Mouse (Mus musculus) spleen, adult 2 months (tissue): Measurements from ENCODE around the gene 9930111J21Rik2.

Experiments used
- CTCF ChIP-seq: fragments of 200-500 bp; IDR thresholded peaks from 2 replicates; pipeline ENCODE4 v1.5.1; 2011; ENCODE audit warnings: mild to moderate bottlenecking, inconsistent platforms; ENCODE audit not compliant: insufficient read depth, insufficient read length, insufficient replicate concordance; ENCODE audit errors: extremely low read depth
- POLR2A ChIP-seq: fragments of 200-500 bp; IDR thresholded peaks from 2 replicates; pipeline ENCODE4 v1.6.1; 2011; ENCODE audit warnings: low read depth, low read length, inconsistent platforms

DNA sequence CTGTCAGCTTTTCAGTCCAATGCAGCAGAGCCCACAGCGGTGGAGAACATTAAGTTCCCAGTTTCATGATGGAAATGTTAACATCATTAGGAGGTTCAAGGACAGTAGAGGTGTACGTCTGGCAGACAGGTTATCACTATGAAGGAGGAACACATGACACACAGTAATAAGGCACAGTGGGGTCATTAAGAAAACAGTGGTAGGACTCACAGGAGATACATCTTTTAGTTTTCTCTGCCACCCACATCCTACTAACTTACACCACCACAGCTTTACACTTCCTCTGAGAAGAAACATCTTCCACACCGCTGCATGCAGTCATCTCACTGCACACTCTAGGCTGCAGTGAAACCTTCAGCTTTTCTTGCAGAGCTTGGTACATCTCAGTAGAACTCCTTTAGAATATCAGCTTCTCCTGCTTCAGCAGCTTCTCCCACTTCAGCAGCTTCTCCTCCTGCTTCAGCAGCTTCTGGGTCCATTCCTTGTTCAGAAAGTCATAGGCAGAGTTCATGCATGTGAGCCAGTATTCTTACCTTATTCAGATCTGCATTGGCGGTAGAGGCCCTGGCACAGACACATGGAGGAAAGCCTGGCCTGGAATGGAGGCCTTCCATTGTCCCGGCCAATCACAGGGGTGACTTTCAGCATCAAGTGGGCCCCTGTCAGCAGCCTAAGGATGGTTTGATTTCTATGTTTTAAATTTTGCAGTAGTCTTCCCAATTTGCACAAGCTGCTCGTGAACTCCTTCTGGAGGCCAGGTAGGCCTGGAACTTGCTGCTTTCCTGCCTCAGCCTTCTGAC, 43.0 kb upstream of the 9930111J21Rik2 start:
- TF ChIP-seq POLR2A (no peak; the same call in 1 of the 2 replicates), CTCF (no peak)
